Mouse (Mus musculus) bone marrow macrophage, adult 2 months (primary cell): ENCODE measurements around the gene Gm12666.

Experiments used
- CTCF ChIP-seq: IDR thresholded peaks from 2 replicates; pipeline ENCODE4 v1.5.1; 2012; ENCODE audit warnings: low read depth, mild to moderate bottlenecking, low read length, moderate library complexity
- POLR2A ChIP-seq: IDR thresholded peaks from 2 replicates; pipeline ENCODE4 v1.6.1; 2012; ENCODE audit warnings: mild to moderate bottlenecking, low read depth, low read length, borderline replicate concordance

DNA sequence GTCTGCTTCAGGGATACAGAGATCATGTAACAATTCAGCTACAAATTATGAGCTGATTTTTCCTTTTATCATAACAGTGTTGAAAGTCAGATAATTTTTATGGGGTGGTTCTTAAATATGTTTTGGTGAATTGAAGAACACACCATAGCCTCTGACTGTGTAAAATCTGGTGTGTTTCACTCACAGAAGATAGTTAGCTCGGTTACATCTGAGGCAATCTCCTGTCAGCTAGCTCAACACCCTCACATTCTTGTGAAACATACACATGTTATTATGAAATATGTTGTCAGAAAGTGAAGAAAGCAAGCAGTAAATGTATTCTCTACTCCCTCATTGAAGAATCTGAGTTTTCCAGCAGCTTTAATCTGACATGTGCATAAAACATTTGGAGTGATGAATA is 24.7 kb upstream of the Gm12666 start:
- TF ChIP-seq CTCF (no peak), POLR2A (no peak)
